Mouse (Mus musculus) c-Kit-positive CD71-negative TER-119-negative erythroid progenitor cells, embryonic 14.5 days (primary cell): ENCODE results near the gene Olfr1411.

ENCODE experiments used
- DNase-seq: peaks from one replicate; pipeline ENCODE4 v3.0.0-alpha.2; 2013; ENCODE audit warnings: low read depth

Gene Olfr1411

GRCm38 (mm10) chr1:92594111-92594510 is at the start of gene Olfr1411:
Gene Olfr1411 (plus strand): TSS chr1:92594411.
- DNase-seq = no peak

GRCm38 (mm10) chr1:92545929-92546328 is 48.3 kb upstream of the Olfr1411 start:
- DNase-seq = no peak

DNA sequence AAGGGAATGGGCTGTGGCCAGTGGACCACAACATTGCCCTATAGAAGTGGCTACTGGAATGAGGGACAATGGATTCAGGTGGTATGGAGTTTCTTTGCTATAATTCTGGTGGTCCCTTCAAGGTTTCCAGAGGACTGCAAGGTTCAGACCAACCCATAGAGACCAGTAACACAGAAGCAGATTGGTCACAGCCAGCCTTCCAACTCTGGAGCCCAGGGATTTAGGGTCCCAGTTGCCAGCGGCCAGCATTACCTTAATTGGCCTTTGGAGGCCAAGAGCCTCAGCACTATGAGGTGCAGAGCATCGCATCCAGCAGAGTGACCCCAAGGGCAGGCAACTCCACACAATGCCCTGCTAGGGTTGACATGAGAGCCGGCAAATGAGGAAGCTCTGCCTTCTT is 23.2 kb upstream of the Olfr1411 start, which contains the start of gene Olfr1413:
TSS of gene Olfr1413 (plus strand) at position 301 of the 400 bp plus-strand sequence.
- no peak for DNase-seq

DNA sequence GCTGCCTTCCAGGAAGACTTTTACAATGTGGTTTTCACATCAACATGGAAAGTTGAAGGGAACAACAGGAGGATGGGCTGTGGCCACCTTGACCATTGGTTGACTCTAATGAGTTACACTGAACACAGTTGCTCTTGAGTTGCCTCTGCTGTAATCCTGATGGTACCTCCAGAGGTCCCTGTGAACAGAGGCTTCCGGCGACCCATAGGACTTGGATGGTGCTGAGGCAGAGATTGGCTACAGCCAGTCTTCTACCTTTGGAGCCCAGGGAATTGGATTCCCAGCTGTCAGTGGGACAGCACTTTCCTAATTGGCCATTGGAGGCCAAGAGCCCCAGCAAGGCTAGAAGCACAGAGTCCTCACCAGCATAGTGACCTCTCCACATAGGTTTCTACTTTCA is 8.7 kb upstream of the Olfr1411 start, which contains the start of gene Olfr1412:
TSS of gene Olfr1412 (plus strand) at position 301 of the 400 bp plus-strand sequence.
- DNase-seq = no peak

GRCm38 (mm10) chr1:92596019-92596418 is 1.8 kb downstream of the Olfr1411 start:
- no peak for DNase-seq

GRCm38 (mm10) chr1:92605482-92605881 is 11.3 kb downstream of the Olfr1411 start, which contains the start of gene Olfr1410:
Gene Olfr1410 (plus strand): TSS chr1:92605782.
- DNase-seq = no peak

DNA sequence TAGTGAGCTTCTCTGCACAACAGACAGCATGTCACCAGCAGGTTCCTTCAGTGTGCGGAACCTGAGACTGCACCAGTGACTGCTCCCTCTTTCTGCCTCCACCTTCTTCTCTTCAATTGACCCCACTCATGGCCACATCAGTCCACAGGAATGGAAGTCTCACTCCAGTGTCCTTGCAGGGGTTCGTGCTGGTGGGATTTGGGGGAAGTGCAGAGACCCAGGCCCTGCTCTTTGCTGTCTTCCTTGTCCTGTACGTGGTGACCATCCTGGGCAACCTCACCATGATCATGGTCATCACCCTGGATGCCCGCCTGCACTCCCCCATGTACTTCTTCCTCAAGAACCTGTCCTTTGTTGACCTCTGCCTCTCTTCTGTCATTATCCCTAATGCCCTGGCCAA is 13.5 kb downstream of the Olfr1411 start:
- DNase-seq = no peak

- peak; percentile 24 for DNase-seq
These were observed 16.8 kb downstream of the Olfr1411 start for GRCm38 (mm10) chr1:92611008-92611407.

- no peak for DNase-seq
These were observed 19.0 kb downstream of the Olfr1411 start for GRCm38 (mm10) chr1:92613175-92613574.

DNA sequence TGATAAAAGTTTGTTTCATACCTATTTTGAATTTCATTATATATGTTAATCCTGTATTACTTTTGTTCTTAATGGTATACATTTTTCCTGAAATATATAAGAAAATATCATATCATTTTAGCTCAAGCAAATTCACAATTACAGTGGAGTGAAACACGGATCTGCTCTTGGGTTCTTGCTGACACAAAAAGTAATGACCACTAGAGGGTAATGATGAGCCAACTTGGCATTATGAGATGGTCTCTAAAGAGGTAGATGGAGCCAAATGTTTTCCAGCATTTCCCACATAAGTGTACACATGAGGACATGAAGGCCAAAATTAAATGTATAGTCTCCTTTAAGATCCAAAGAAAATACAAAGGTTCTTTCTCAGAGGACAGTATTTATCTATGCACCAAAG is 20.3 kb downstream of the Olfr1411 start:
- peak; percentile 6 for DNase-seq

- DNase-seq = no peak
These were observed 21.8 kb downstream of the Olfr1411 start for GRCm38 (mm10) chr1:92616046-92616445.

GRCm38 (mm10) chr1:92617488-92617887 is 23.3 kb downstream of the Olfr1411 start, which contains the start of gene Olfr12:
Gene Olfr12 (plus strand): TSS chr1:92617788.
- no peak for DNase-seq

DNA sequence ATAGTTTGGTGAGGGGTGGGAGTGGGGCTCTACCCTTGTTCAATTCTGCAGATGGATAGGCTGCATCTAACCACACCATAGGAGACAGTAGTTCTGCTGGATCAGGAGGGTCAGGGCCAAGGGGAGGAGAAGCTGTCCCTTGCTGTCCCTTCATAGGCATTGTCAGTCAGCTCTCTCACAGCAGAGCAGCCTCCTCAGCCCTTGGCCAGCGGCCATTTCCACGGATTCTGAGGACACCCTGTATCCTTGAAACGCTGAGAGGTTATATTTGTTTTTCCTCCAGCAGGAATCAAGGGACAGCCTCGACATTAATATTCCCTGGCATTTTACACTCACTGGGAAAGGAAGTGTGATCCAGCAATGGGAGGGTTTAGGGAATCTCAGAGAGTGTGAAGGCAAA is 24.1 kb downstream of the Olfr1411 start:
- DNase-seq = no peak

DNA sequence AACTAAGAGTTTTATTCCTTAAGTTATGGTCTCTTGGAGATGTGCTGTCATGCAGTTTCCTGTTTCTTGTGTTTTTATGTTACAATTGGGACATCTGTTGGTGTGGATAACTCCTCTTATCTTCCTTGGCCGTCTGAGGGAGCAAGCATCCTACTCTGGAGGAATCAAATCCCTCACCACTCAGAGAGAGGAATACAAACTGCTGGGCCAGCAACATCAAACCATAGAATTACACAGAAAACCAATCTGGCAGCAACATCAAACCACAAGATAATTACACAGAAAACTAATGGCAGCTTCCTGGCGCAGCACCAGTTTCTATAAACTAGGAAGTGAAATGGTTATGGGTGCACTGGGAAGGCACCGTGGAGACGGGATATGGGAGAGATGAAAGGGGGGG is 34.0 kb downstream of the Olfr1411 start:
- DNase-seq = no peak

- DNase-seq = no peak
These were observed 38.0 kb downstream of the Olfr1411 start for GRCm38 (mm10) chr1:92632196-92632595.

DNA sequence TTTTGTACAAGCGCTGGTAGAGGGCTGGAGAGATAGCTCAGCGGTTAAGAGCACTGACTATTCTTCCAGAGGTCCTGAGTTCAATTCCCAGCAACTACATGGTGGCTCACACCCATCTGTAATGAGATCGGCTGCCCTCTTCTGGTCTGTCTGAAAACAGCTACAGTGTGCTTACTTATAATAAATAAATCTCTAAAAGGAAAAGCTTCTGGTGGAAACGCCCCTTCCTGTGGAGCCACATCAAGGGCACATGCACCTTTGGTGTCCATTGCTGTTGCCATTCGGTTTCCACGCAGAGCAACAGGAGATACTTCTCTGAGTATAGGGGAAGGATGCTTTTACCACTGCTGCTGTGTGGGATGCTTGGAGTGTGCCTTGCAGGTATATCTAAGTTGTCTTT is 38.7 kb downstream of the Olfr1411 start:
- DNase-seq = no peak

GRCm38 (mm10) chr1:92633726-92634125 is 39.5 kb downstream of the Olfr1411 start:
- DNase-seq = no peak

DNA sequence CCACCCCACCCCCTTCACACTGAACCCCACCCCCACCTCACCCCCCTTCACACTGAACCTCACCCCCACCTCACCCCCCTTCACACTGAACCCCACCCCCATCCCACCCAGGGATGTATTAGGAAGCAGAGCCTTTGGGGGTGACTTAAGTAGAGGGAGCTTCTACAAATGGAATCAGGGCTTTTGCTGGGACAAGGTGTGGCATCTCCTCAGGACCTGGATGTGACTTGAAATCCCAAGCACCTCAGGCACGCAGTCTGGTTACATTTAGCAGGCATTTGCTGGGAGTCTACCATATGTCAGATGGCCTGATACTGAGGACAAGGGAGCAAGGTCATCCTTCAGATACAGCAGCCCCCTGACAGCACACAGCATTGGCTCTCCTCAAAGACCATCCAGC is 40.4 kb downstream of the Olfr1411 start:
- no peak for DNase-seq

DNA sequence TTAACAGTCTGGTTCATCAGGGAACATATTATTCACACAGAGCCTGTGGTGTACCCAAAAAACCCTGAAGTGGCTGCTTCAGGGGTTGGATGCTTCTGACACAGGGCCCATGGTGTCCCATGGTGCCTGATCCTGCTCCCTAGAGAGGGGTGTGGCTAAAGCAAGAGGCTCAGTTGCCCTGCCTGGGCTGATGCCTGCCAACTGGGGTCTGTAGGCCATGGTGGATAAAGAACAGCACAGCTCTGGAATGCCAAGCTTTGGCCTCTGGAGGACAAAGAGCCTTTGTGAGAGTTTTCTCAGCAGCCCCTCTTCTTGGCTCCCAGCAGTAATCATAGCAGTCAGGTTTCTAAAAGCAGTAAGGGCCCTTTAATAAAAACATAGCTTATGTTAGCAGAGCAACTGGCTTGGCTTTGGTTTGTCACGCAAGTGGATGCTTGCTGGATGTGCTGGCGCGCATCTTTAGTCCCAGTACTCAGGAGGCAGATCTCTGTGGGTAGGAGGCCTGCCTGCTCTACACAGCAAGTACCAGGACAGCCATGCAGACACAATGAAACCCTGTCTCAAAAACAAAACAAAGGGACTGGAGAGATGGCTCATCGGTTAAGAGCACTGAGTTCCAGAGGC is 40.9 kb downstream of the Olfr1411 start:
- no peak for DNase-seq

DNA sequence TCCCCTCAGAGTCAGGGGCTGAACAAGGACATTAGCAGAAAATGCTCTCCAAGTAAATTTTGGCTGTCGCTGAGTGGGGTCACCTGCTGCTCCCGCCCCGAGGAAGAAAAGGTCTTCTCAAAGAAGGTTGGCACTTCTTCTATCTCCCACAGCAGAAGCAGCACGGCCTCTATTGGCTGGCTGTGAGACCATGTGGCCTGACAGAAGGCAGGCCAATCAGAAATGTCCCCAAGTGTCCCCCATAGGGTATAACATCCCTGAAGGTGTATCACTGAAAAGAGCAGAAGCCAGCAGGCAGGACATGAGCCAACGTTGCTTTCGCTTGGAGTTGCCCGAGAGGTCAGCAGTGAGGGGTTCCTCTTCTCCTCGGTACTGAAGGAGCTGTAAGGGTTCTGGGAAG is 41.8 kb downstream of the Olfr1411 start:
- DNase-seq = no peak

GRCm38 (mm10) chr1:92636676-92637075 is 42.5 kb downstream of the Olfr1411 start:
- DNase-seq = no peak

DNA sequence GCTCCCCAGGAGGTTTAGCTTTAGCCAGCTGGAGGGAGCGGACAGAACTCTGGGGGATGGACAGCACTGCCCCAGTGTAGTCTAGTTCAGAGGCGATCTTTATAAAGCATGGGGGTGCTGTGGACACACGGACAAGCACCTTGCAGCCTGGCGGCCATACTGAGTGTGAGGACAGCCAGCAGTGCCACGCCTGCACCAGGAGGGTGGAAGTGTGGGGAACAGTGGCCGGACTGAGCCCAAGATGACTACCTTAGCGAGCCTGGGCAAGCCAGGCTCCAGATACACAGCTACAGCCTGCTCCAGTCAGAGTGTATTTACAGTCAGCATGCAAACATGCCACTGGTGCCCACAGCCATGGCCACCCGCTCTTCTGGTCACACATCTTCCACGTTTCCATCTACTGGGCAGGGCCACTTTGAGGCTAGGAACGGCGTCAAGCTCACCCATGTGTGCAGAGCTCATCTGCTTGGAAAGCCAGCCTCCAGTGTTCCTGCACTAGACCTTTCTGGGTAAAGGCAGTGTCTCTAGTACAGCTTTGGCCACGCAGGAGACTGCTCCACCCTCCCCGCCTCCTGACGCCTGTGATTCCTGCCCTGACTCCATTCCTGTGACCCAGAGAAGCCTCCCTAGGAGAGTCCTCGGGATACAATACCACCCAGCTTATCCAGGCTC is 43.4 kb downstream of the Olfr1411 start:
- no peak for DNase-seq

DNA sequence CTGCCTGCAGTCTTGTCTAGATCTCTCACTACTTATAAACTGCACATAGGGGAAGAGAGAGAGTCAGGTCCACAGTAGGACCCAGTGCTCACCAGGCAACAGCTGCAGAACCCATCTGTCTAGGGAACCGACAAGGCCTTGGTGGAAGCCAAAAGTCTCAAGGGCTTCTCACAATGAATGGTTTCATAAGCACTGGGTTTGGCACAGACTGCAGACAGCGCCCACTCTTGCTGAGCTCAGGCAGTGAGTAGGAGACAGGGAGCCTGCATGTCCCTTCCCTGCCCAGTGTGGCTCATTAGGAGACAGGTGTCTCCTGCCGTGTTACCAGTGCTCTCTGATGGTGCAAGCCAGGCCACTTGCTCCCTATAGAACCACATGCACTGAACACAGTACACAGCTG is 44.0 kb downstream of the Olfr1411 start:
- no peak for DNase-seq

- DNase-seq = no peak
These were observed 44.5 kb downstream of the Olfr1411 start for GRCm38 (mm10) chr1:92638736-92639135.
